Mouse (Mus musculus) heart, postnatal 10 days (tissue): ENCODE results near the gene Olfr172. TPM values are rescaled to one million over a fixed set of nuclear protein-coding genes. Genes with fewer than 3 reads are reported as not detected.

Experiments used
- DNase-seq, 2 experiments: peaks; one replicate each; pipeline ENCODE4 v3.0.0; 2021
- intact Hi-C: fragments of 180-260 bp; cut with DNase I; formaldehyde crosslinking; loops from one replicate; pipeline ENCODE4 v1.15.1; 2025
- microRNA-seq, 2 experiments: library from miRNA; unstranded; fragments of <30 nt; microRNA quantifications; one replicate each; pipeline ENCODE4 v1.2.0; 2022
- total RNA-seq, 2 experiments: library from RNA; stranded (reverse); gene quantifications; 2 replicates each; pipeline ENCODE4 v1.2.3; 2021

The Olfr172 gene
- total RNA-seq, result not detected

GRCm38 (mm10) chr16:58763076-58763475 lies at the start of gene Olfr172:
TSS of gene Olfr172 (minus strand) at chr16:58763176.
- no peak for DNase-seq
- intact Hi-C loops, result no loop called here

GRCm38 (mm10) chr16:58800168-58800567 lies 37.2 kb upstream of the Olfr172 start, which contains the start of gene Olfr173:
TSS of gene Olfr173 (minus strand) at chr16:58800268.
- intact Hi-C loops, result no loop called here
- DNase-seq, result no peak

GRCm38 (mm10) chr16:58756191-58756590 lies 6.8 kb downstream of the Olfr172 start:
- no peak for DNase-seq
- intact Hi-C loops, result no loop called here

GRCm38 (mm10) chr16:58751314-58751713 lies 11.7 kb downstream of the Olfr172 start:
- DNase-seq, result peak; percentile 8 to 32
- intact Hi-C loops, result loop anchor here (2.0 to 5.0 kb wide), 4 partner anchors 69 to 454 kb away; no protein-coding TSS in a partner anchor

GRCm38 (mm10) chr16:58746715-58747114 lies 16.3 kb downstream of the Olfr172 start:
- intact Hi-C loops, result no loop called here
- DNase-seq, result peak in 1 of 2 experiments; percentile 7

- intact Hi-C loops, result no loop called here
- DNase-seq, result no peak
These were observed 22.2 kb downstream of the Olfr172 start for GRCm38 (mm10) chr16:58740751-58741150.

GRCm38 (mm10) chr16:58738800-58739199 lies 24.2 kb downstream of the Olfr172 start:
- DNase-seq, result no peak
- intact Hi-C loops, result loop anchor here (10.0 kb wide), 1 partner anchor 444 kb away; no protein-coding TSS in a partner anchor

- no peak for DNase-seq
- intact Hi-C loops, result loop anchor here (10.0 kb wide), 1 partner anchor 443 kb away; no protein-coding TSS in a partner anchor
These were observed 24.8 kb downstream of the Olfr172 start for GRCm38 (mm10) chr16:58738205-58738604.

GRCm38 (mm10) chr16:58728176-58728671 lies 34.8 kb downstream of the Olfr172 start:
- intact Hi-C loops, result loop anchor here (2.0 to 5.0 kb wide), 2 partner anchors 57 to 276 kb away; partner anchors contain the start of gene Cpox
- no peak for DNase-seq

- intact Hi-C loops, result loop anchor here (2.0 to 5.0 kb wide), 2 partner anchors 57 to 275 kb away; partner anchors contain the start of gene Cpox
- peak; percentile 96 for DNase-seq
These were observed 35.4 kb downstream of the Olfr172 start, which contains the start of gene Cldnd1 for GRCm38 (mm10) chr16:58727477-58728131. TSS of gene Cldnd1 (plus strand) at chr16:58727910.

- DNase-seq, result no peak
- intact Hi-C loops, result loop anchor here (5.0 kb wide), 1 partner anchor 275 kb away; no protein-coding TSS in a partner anchor
These were observed 36.1 kb downstream of the Olfr172 start for GRCm38 (mm10) chr16:58726680-58727476.

GRCm38 (mm10) chr16:58722292-58722691 lies 40.7 kb downstream of the Olfr172 start:
- intact Hi-C loops, result no loop called here

GRCm38 (mm10) chr16:58718666-58719120 lies 44.3 kb downstream of the Olfr172 start, which contains the start of gene Gpr15:
TSS of gene Gpr15 (minus strand) at chr16:58719070.
- intact Hi-C loops, result no loop called here
- no peak for DNase-seq

More at GRCm38 (mm10) chr16:58722292-58722691, 40.7 kb downstream of the Olfr172 start:
- no peak for DNase-seq

- intact Hi-C loops, result no loop called here
- no peak for DNase-seq
These were observed 48.0 kb downstream of the Olfr172 start for GRCm38 (mm10) chr16:58715018-58715417.

GRCm38 (mm10) chr16:58713128-58713527 lies 49.8 kb downstream of the Olfr172 start:
- intact Hi-C loops, result no loop called here

GRCm38 (mm10) chr16:58712221-58712620 lies 50.8 kb downstream of the Olfr172 start:
- intact Hi-C loops, result no loop called here
- no peak for DNase-seq

More at GRCm38 (mm10) chr16:58713128-58713527, 49.8 kb downstream of the Olfr172 start:
- DNase-seq, result no peak

Small RNA genes within 50 kb of the gene (microRNA-seq; reads per million reads assigned to microRNA genes)
- 0 reads per million in 2 experiments for gene Gm27564

Other genes starting within 250 kb of the Olfr172 start
- gene St3gal6, start 238.9 kb downstream of the Olfr172 start, total RNA-seq, result 10 to 100 TPM; 32.4 to 33.0 TPM
- gene Gm813, start 146.2 kb downstream of the Olfr172 start, total RNA-seq, result not detected
- gene E330017A01Rik, start 124.4 kb downstream of the Olfr172 start, total RNA-seq, result not detected
- 10 to 100 TPM; 20.4 to 25.7 TPM for gene Cpox, start 92.9 kb downstream of the Olfr172 start, total RNA-seq
- gene Gpr15, start 44.1 kb downstream of the Olfr172 start, total RNA-seq, result not detected
- gene Cldnd1, start 35.3 kb downstream of the Olfr172 start, total RNA-seq, result 10 to 100 TPM; 69.1 to 69.7 TPM
- gene Olfr173, start 37.1 kb upstream of the Olfr172 start, total RNA-seq, result not detected
- gene Olfr175-ps1, start 63.6 kb upstream of the Olfr172 start, total RNA-seq, result not detected
- not detected for gene Olfr177, start 111.6 kb upstream of the Olfr172 start, total RNA-seq
- gene Olfr178, start 128.9 kb upstream of the Olfr172 start, total RNA-seq, result not detected
- gene Olfr181, start 165.6 kb upstream of the Olfr172 start, total RNA-seq, result not detected
- gene Olfr180, start 166.2 kb upstream of the Olfr172 start, total RNA-seq, result not detected
- not detected for gene Olfr183, start 232.2 kb upstream of the Olfr172 start, total RNA-seq